Mouse (Mus musculus) limb, embryonic 14.5 days (tissue): ENCODE results near the gene Rcbtb2. TPM values are rescaled to one million over a fixed set of nuclear protein-coding genes. Genes with fewer than 3 reads are reported as not detected.
A peak's percentile ranks its signal among the peaks of the same experiment; 100 is the strongest.

Source experiments
- ATAC-seq: fragments of 200-750 bp; cut with Nextera tagmentation; 2 replicates; pipeline ENCODE4 v1.8.0; 2017; ENCODE audit warnings: low read depth, moderate number of reproducible peaks, moderate TSS enrichment; ENCODE audit not compliant: low FRiP score
- DNase-seq: peaks from one replicate; pipeline ENCODE4 v3.0.0-alpha.2; 2015; ENCODE audit warnings: low spot score
- H3K27ac ChIP-seq: fragments of 300-500 bp; sonication (generic); replicated peaks from 2 replicates; pipeline ENCODE4 v1.5.1; 2014; ENCODE audit warnings: low read depth, mild to moderate bottlenecking, low read length, moderate library complexity, mixed read lengths
- H3K27me3 ChIP-seq: fragments of 300-500 bp; sonication (generic); 2 replicates; pipeline ENCODE4 v1.6.1; 2014; ENCODE audit warnings: low read length, mixed read lengths; ENCODE audit not compliant: control insufficient read depth, insufficient read depth
- H3K36me3 ChIP-seq: fragments of 300-500 bp; sonication (generic); 2 replicates; pipeline ENCODE4 v1.6.1; 2014; ENCODE audit warnings: mild to moderate bottlenecking, low read length, moderate library complexity, mixed read lengths; ENCODE audit not compliant: control insufficient read depth, insufficient read depth
- H3K4me1 ChIP-seq: fragments of 300-500 bp; sonication (generic); 2 replicates; pipeline ENCODE4 v1.6.1; 2014; ENCODE audit warnings: antibody characterized with exemption, low read length, mixed read lengths; ENCODE audit not compliant: control insufficient read depth, insufficient read depth
- H3K4me2 ChIP-seq: fragments of 300-500 bp; sonication (generic); replicated peaks from 2 replicates; pipeline ENCODE4 v1.6.1; 2014; ENCODE audit warnings: low read depth, mild to moderate bottlenecking, low read length, moderate library complexity; ENCODE audit not compliant: severe bottlenecking
- H3K4me3 ChIP-seq: fragments of 300-500 bp; sonication (generic); replicated peaks from 2 replicates; pipeline ENCODE4 v1.5.1; 2014; ENCODE audit warnings: low read length
- H3K9ac ChIP-seq: fragments of 300-500 bp; sonication (generic); 2 replicates; pipeline ENCODE4 v1.6.1; 2014; ENCODE audit warnings: mild to moderate bottlenecking, low read depth, low read length, moderate library complexity; ENCODE audit not compliant: severe bottlenecking
- H3K9me3 ChIP-seq: fragments of 300-500 bp; sonication (generic); 2 replicates; pipeline ENCODE4 v1.6.1; 2016; ENCODE audit warnings: low read length; ENCODE audit not compliant: control insufficient read depth
- POLR2A ChIP-seq: fragments of 200-500 bp; IDR thresholded peaks from 2 replicates; pipeline ENCODE4 v1.8.0; 2012; ENCODE audit warnings: inconsistent platforms, mild to moderate bottlenecking, moderate library complexity, borderline replicate concordance; ENCODE audit not compliant: insufficient read depth, insufficient read length; ENCODE audit errors: extremely low read depth
- WGBS: fragments of 180-500 bp; shearing (Covaris S2); extraction: QIAGEN DNeasy Blood & Tissue Kit; methylation state at CpG from one replicate; pipeline ENCODE4 v1.1.7; 2014; 5-methylcytosine and 5-hydroxymethylcytosine counted together
- polyA plus RNA-seq, 2 experiments: library from polyadenylated mRNA; depleted of rRNA in 1 of 2; stranded (reverse) in 1 of 2; unstranded in 1 of 2; fragments of >200 nt; fragmentation: Nextera tagmentation in 1 of 2; extraction: Ambion mirVana in 1 of 2; gene quantifications; 2 replicates each; pipeline versions ENCODE4 v1.2.1 to v1.2.3; 2012 to 2014

The Rcbtb2 gene
- polyA plus RNA-seq, 2 experiments = 87.0 to 98.8 TPM

DNA sequence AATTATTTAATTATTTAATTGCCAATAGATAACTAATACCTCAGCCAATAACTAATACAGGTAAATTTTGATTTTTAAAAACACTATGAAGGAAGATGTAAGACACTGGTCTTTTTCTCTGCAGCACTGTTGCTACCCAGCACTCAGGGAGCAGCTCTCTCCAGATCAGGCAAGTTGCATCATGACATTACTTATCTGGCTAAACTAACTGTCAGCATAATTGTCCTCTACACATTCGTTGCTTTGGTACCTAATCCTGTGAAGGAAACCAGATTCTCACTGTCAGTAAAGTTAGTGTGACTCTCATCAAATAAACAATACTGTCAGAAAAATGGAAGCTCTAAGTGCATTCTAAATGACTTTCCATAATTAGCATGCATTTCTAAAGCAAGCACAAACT lies 104.0 kb downstream of the Rcbtb2 start:
- TF ChIP-seq POLR2A = no peak
- H3K4me3 ChIP-seq = no peak overlapping the region
- no peak for DNase-seq
- WGBS = 12% methylated on average over 1 of the region's 1 CpGs
- no peak overlapping the region for H3K9ac ChIP-seq
- H3K27me3 ChIP-seq = no peaks in the 10 kb centered on the region
- no peak for ATAC-seq
- no peaks in the 10 kb centered on the region for H3K36me3 ChIP-seq
- peaks cover 4% of the 10 kb centered on the region; the same call in 1 of the 2 replicates for H3K4me1 ChIP-seq
- no peaks in the 10 kb centered on the region for H3K9me3 ChIP-seq
- no peak overlapping the region for H3K4me2 ChIP-seq
- H3K27ac ChIP-seq = no peak overlapping the region

DNA sequence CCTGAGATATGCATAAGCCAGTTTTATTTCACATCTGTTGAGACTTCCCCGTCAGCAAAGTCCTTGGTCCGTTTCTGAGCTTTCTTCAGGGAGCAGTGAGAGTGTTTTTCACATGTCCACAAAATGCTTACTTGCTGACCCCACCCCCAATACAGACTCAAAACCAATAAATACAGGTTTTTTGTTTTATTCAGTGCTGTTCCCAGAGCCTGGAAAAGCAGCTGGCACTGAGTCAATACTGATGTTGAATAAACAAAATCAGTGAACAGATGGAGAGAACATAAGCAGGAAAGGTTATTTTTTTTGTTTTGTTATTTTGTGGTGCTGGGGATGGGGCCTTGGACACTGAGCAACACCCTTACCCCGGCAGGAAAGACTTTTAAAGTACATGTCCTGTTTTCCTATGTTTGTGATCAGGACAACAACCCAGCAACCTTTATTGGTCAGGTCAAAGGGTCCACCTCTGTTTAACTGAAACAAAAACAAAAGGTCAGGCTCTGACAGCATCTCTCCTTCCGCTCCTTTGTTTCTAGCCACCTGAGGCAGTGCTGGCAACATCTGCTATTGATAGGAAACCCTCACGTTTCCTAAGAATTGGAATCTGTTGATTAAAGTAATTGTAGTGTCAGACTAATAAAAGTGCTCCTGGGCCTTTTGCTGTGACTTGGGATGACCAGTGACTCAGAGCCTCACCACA lies 108.6 kb downstream of the Rcbtb2 start:
- Histone ChIP-seq H3K4me3 (no peak overlapping the region), H3K9me3 (no peaks in the 10 kb centered on the region), H3K27me3 (no peaks in the 10 kb centered on the region), H3K4me2 (no peak overlapping the region), H3K36me3 (no peaks in the 10 kb centered on the region), H3K4me1 (peaks cover 19% of the 10 kb centered on the region), H3K27ac (0 out of 2 replicates have a peak overlapping the region, but pooled peaks have one; percentile 33), H3K9ac (no peak overlapping the region)
- ATAC-seq (peak; percentile 42; the same call in 1 of the 2 replicates), DNase-seq (peak; percentile 13)
- 14% methylated on average over 5 of the region's 5 CpGs for WGBS
- no peak for TF ChIP-seq POLR2A

DNA sequence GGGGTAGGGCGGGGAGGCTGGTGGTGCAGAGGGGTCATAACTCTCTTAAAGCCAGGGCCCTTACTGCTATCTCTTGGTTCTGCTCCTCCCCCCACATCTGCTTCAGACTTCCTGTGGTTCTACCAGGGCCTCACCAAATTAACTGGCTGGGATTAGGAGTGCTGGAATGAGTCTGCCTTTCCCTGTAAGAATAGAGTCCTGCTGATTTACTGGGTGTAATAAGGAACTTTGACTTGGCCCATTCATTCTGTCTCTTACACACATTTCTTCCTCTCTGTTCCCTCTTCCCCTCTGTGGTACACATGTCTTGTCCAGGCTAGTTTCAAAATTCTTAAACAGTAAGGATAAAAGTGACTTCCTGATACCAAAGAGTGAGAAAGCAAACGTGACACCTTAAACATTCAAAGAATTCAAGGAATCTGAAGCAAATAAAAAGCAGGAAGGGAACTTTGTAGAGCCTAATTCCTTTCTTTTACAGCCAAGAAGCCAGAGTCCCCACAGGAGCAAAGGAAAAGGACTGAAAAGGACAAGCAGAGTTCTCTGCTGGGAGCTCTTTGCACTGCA lies 111.7 kb downstream of the Rcbtb2 start:
- H3K27me3 ChIP-seq = no peaks in the 10 kb centered on the region
- H3K36me3 ChIP-seq = no peaks in the 10 kb centered on the region
- DNase-seq = peak; percentile 26
- H3K4me2 ChIP-seq = no peak overlapping the region
- H3K4me3 ChIP-seq = no peak overlapping the region
- no peaks in the 10 kb centered on the region for H3K9me3 ChIP-seq
- ATAC-seq = peak; percentile 20; the same call in 1 of the 2 replicates
- TF ChIP-seq POLR2A = no peak
- H3K27ac ChIP-seq = peak overlapping the region; percentile 82
- no peak overlapping the region for H3K9ac ChIP-seq
- peaks cover 25% of the 10 kb centered on the region for H3K4me1 ChIP-seq
- WGBS = 3% methylated on average over 2 of the region's 2 CpGs

DNA sequence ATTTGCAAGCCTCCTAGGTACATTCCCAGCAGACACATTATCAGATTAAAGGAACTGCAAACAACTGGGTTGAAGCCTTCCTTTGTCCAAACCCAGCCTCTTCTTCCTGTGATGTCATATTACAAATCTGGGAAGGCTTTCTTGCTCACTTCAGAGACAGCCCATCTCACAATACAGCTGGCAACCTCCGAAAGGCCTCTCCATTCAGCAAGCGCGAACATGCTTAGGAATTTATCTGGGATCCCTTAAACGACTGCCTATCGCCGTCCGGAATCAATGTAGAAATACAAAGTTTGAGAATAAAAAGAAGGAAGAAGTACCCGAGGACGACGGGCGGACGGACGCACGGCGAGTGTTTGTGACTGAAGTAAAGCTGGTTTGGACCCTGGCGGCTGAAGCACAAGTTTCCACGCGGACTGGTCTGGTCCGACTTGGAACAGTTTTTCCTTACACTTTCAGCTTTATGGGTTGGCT lies 115.0 kb downstream of the Rcbtb2 start, which contains the start of gene Lpar6:
Lpar6 (plus strand) TSS at position 48 of the 474 bp plus-strand sequence.
- Histone ChIP-seq H3K27ac (peak within 1 kb of the TSS; percentile 95), H3K4me1 (peaks cover 21% of the 10 kb centered on the region), H3K27me3 (no peaks in the 10 kb centered on the region), H3K4me2 (peak within 1 kb of the TSS; percentile 62), H3K36me3 (peaks cover 4% of the 10 kb centered on the region; the same call in 1 of the 2 replicates), H3K9ac (peak within 1 kb of the TSS; percentile 81), H3K4me3 (peak within 1 kb of the TSS; percentile 57), H3K9me3 (no peaks in the 10 kb centered on the region)
- TF ChIP-seq POLR2A = peak; percentile 63; the same call in 1 of the 2 replicates
- peak; percentile 82 for ATAC-seq
- WGBS = under 1% methylated on average over 19 of the region's 19 CpGs
- peak; percentile 85 for DNase-seq

DNA sequence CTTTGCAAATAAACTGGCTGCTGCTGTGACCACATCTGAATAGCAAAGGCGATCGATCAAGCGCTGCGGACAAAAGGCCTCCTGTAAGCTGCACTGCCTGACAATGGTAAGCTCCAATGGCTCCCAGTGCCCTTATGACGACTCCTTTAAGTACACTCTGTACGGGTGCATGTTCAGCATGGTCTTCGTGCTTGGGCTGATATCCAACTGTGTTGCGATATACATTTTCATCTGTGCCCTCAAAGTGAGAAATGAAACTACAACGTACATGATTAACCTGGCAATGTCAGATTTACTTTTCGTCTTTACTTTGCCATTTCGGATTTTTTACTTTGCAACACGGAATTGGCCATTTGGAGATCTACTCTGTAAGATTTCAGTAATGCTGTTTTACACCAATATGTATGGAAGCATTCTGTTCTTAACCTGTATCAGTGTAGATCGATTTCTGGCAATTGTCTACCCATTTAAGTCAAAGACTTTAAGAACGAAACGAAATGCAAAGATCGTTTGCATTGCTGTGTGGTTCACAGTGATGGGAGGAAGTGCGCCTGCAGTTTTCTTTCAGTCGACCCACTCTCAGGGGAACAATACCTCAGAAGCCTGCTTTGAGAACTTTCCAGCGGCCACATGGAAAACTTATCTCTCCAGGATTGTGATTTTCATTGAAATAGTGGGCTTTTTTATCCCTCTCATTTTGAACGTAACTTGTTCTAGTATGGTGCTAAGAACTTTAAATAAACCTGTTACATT lies 115.8 kb downstream of the Rcbtb2 start:
- peak; percentile 76 for DNase-seq
- peak; percentile 80; the same call in 1 of the 2 replicates for TF ChIP-seq POLR2A
- peak; percentile 70; the same call in 1 of the 2 replicates for ATAC-seq
- peaks cover 4% of the 10 kb centered on the region; the same call in 1 of the 2 replicates for H3K36me3 ChIP-seq
- peaks cover 21% of the 10 kb centered on the region for H3K4me1 ChIP-seq
- no peaks in the 10 kb centered on the region for H3K9me3 ChIP-seq
- under 1% methylated on average over 20 of the region's 20 CpGs for WGBS
- H3K4me3 ChIP-seq = peak overlapping the region; percentile 57
- H3K27me3 ChIP-seq = no peaks in the 10 kb centered on the region
- H3K4me2 ChIP-seq = peak overlapping the region; percentile 62
- H3K9ac ChIP-seq = peak overlapping the region; percentile 81
- H3K27ac ChIP-seq = peak overlapping the region; percentile 95
